Mouse (Mus musculus): ENCODE data around the gene Dtx4. TPM values are rescaled to one million over a fixed set of nuclear protein-coding genes. Genes with fewer than 3 reads are reported as not detected.

Dtx4 gene
- total and polyA plus RNA-seq, 3 experiments = 16.4 to 30.5 (median 21.2) TPM

DNA sequence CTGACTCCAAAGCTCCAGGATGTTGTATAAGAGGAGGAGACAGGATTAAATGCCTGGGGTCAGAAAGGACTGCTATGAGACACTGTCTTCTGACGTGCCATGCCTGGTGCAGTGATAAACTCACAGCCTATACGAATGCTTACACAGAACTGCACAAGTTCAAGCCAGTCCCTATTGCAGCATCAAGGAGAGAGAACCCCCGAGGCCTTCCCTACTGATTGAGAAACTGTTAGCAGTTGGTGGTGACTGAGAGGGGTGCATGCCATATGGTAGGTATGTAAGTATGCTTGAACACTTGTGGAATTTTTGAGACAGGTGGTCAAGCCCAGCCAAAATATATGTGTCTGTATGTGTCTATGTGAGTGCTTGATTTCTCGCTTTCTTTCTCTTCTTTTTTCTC, 22.1 kb upstream of the Dtx4 start:
- Histone ChIP-seq H3K4me1 (ENCODE audit: control insufficient read depth in 1 of 2, insufficient read depth in 2 of 2) (peaks cover 0 to 7% of the 10 kb centered on the region in 2 experiments; a peak in 1 of 4 replicates), H3K27ac (ENCODE audit: insufficient read depth, low read depth) (no peak overlapping the region), H3K9me3 (replicated peaks; ENCODE audit: low read length) (no peaks in the 10 kb centered on the region), H3K9ac (ENCODE audit: insufficient read depth, low read depth) (no peak overlapping the region), H3K79me2 (replicated peaks; ENCODE audit: control insufficient read depth, extremely low read depth, insufficient read depth, poor library complexity, severe bottlenecking) (no peaks in the 10 kb centered on the region), H3K4me2 (ENCODE audit: insufficient read depth, low read depth, poor library complexity, severe bottlenecking) (no peak overlapping the region), H3K36me3 (replicated peaks in 1 of 2; ENCODE audit: control insufficient read depth in 1 of 2, insufficient read depth in 1 of 2, low read length in 1 of 2) (no peaks in the 10 kb centered on the region), H3K4me3 (replicated peaks in 1 of 3; ENCODE audit: low read depth in 2 of 3, low read length in 2 of 3, poor library complexity in 1 of 3) (no peak overlapping the region), H3K27me3 (replicated peaks) (no peaks in the 10 kb centered on the region)
- in situ Hi-C loops (cut with MboI; ENCODE audit: low pct_ligation_motif_present, low pct_unique_long_range_greater_than_20kb, low sequenced_read_pairs) (no loop called here), dilution Hi-C loops (cut with MboI; ENCODE audit: extremely low pct_ligation_motif_present, extremely low pct_unique_long_range_greater_than_20kb, low sequenced_read_pairs) (no loop called here)
- TF ChIP-seq ZMIZ1 (IDR thresholded peaks at IDR 0.05; ENCODE audit: low read depth, low read length) (no peak), CHD1 (IDR thresholded peaks at IDR 0.05; ENCODE audit: low read depth, low read length) (no peak)
- DNase-seq (ENCODE audit: extremely low read depth) = no peak

DNA sequence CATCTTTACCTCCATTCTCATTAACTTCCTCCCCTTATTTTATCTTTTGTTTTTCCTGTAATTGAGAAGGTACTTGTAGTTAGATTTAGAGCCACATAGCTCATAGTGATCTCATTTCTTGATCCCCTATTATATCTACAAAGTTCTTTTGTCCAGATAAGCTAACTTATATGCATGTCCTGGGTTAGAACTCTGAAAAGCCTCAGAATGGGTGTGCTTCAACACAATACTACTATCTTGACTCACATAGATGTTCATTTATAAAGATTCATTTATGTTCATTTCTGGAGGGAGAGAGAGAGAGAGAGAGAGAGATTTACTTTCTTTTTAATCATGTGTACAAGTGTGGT, 17.3 kb upstream of the Dtx4 start:
- Histone ChIP-seq H3K9me3 (replicated peaks; ENCODE audit: low read length) (no peaks in the 10 kb centered on the region), H3K4me1 (ENCODE audit: control insufficient read depth in 1 of 2, insufficient read depth in 2 of 2) (peaks cover 0 to 2% of the 10 kb centered on the region in 2 experiments; a peak in 1 of 4 replicates), H3K27ac (ENCODE audit: insufficient read depth, low read depth) (no peak overlapping the region), H3K9ac (ENCODE audit: insufficient read depth, low read depth) (peak overlapping the region; percentile 84; the same call in 1 of the 2 replicates), H3K36me3 (replicated peaks in 1 of 2; ENCODE audit: control insufficient read depth in 1 of 2, insufficient read depth in 1 of 2, low read length in 1 of 2) (no peaks in the 10 kb centered on the region), H3K27me3 (replicated peaks) (no peaks in the 10 kb centered on the region), H3K4me3 (replicated peaks in 1 of 3; ENCODE audit: low read depth in 2 of 3, low read length in 2 of 3, poor library complexity in 1 of 3) (peak overlapping the region; percentile 61 to 78 (median 74)), H3K4me2 (ENCODE audit: insufficient read depth, low read depth, poor library complexity, severe bottlenecking) (peak overlapping the region; percentile 97; the same call in 1 of the 2 replicates), H3K79me2 (replicated peaks; ENCODE audit: control insufficient read depth, extremely low read depth, insufficient read depth, poor library complexity, severe bottlenecking) (no peaks in the 10 kb centered on the region)
- no peak for DNase-seq (ENCODE audit: extremely low read depth)
- in situ Hi-C loops (cut with MboI; ENCODE audit: low pct_ligation_motif_present, low pct_unique_long_range_greater_than_20kb, low sequenced_read_pairs) = no loop called here
- no peak for TF ChIP-seq EP300 (IDR thresholded peaks at IDR 0.05; ENCODE audit: low read length)
- dilution Hi-C loops (cut with MboI; ENCODE audit: extremely low pct_ligation_motif_present, extremely low pct_unique_long_range_greater_than_20kb, low sequenced_read_pairs) = no loop called here

- peak; percentile 84 for DNase-seq (ENCODE audit: extremely low read depth)
- H3K9ac ChIP-seq (ENCODE audit: insufficient read depth, low read depth) = peak overlapping the region; percentile 84
- in situ Hi-C loops (cut with MboI; ENCODE audit: low pct_ligation_motif_present, low pct_unique_long_range_greater_than_20kb, low sequenced_read_pairs) (no loop called here), dilution Hi-C loops (cut with MboI; ENCODE audit: extremely low pct_ligation_motif_present, extremely low pct_unique_long_range_greater_than_20kb, low sequenced_read_pairs) (no loop called here)
- peak overlapping the region; percentile 97 for H3K4me2 ChIP-seq (ENCODE audit: insufficient read depth, low read depth, poor library complexity, severe bottlenecking)
- H3K27ac ChIP-seq (ENCODE audit: insufficient read depth, low read depth) = peak overlapping the region; percentile 36; the same call in 1 of the 2 replicates
- peaks cover 0 to 2% of the 10 kb centered on the region in 2 experiments; a peak in 1 of 4 replicates for H3K4me1 ChIP-seq (ENCODE audit: control insufficient read depth in 1 of 2, insufficient read depth in 2 of 2)
- H3K4me3 ChIP-seq (replicated peaks in 1 of 3; ENCODE audit: low read depth in 2 of 3, low read length in 2 of 3, poor library complexity in 1 of 3) = peak overlapping the region; percentile 61 to 78 (median 74)
- H3K9me3 ChIP-seq (replicated peaks; ENCODE audit: low read length) = peaks cover 2% of the 10 kb centered on the region
- H3K79me2 ChIP-seq (replicated peaks; ENCODE audit: control insufficient read depth, extremely low read depth, insufficient read depth, poor library complexity, severe bottlenecking) = no peaks in the 10 kb centered on the region
- H3K36me3 ChIP-seq (replicated peaks in 1 of 2; ENCODE audit: control insufficient read depth in 1 of 2, insufficient read depth in 1 of 2, low read length in 1 of 2) = no peaks in the 10 kb centered on the region
- no peaks in the 10 kb centered on the region for H3K27me3 ChIP-seq (replicated peaks)
- no peak for TF ChIP-seq JUN (IDR thresholded peaks at IDR 0.05; ENCODE audit: insufficient read depth, low read depth, low read length)
- peak; percentile 95 for TF ChIP-seq ZNF384 (IDR thresholded peaks at IDR 0.05; ENCODE audit: low read depth, low read length)
- TF ChIP-seq CTCF (conservative IDR thresholded peaks at IDR 0.05 in 1 of 2, IDR thresholded peaks at IDR 0.05 in 1 of 2; ENCODE audit: low read depth in 2 of 2, low read length in 2 of 2) = peak; percentile 88 to 96
- no peak for TF ChIP-seq ELF1 (IDR thresholded peaks at IDR 0.05; ENCODE audit: low read depth, low read length)
- peak; percentile 41 for TF ChIP-seq BHLHE40 (IDR thresholded peaks at IDR 0.05; ENCODE audit: low read depth, low read length)
- peak; percentile 63; the same call in 1 of the 2 replicates for TF ChIP-seq SIN3A (IDR thresholded peaks at IDR 0.05; ENCODE audit: low read length)
- TF ChIP-seq SMC3 (IDR thresholded peaks at IDR 0.05; ENCODE audit: low read depth, low read length) = peak; percentile 93
- TF ChIP-seq POLR2AphosphoS2 (IDR thresholded peaks at IDR 0.05; ENCODE audit: low read depth, low read length) = no peak
- no peak for TF ChIP-seq ZMIZ1 (IDR thresholded peaks at IDR 0.05; ENCODE audit: low read depth, low read length)
- no peak for TF ChIP-seq POLR2A (IDR thresholded peaks at IDR 0.05; ENCODE audit: low read depth, low read length)
- peak; percentile 37; the same call in 1 of the 2 replicates for TF ChIP-seq E2F4 (IDR thresholded peaks at IDR 0.05; ENCODE audit: insufficient replicate concordance, low read depth, low read length)
- no peak for TF ChIP-seq NRF1 (IDR thresholded peaks at IDR 0.05; ENCODE audit: low read depth, low read length)
- peak; percentile 99 for TF ChIP-seq RAD21 (IDR thresholded peaks at IDR 0.05; ENCODE audit: low read depth, low read length)
- TF ChIP-seq ZKSCAN1 (IDR thresholded peaks at IDR 0.05; ENCODE audit: borderline replicate concordance, low read depth, low read length) = no peak
- no peak for TF ChIP-seq USF2 (conservative IDR thresholded peaks at IDR 0.05; ENCODE audit: low read depth, low read length)
- peak; percentile 70 for TF ChIP-seq MAFK (IDR thresholded peaks at IDR 0.05; ENCODE audit: insufficient replicate concordance, low read length)
- TF ChIP-seq PAX5 (IDR thresholded peaks at IDR 0.05; ENCODE audit: low read length) = no peak
- TF ChIP-seq IRF4 (IDR thresholded peaks at IDR 0.05; ENCODE audit: low read depth, low read length) = 0 out of 2 replicates have a peak, but pooled peaks have one; percentile 49
- TF ChIP-seq HCFC1 (IDR thresholded peaks at IDR 0.05; ENCODE audit: low read depth, low read length) = no peak
- no peak for TF ChIP-seq ETS1 (conservative IDR thresholded peaks at IDR 0.05; ENCODE audit: low read depth, low read length)
- TF ChIP-seq KAT2A (IDR thresholded peaks at IDR 0.05; ENCODE audit: insufficient replicate concordance, low read length) = no peak
- TF ChIP-seq TCF12 (IDR thresholded peaks at IDR 0.05; ENCODE audit: low read depth, low read length) = 0 out of 2 replicates have a peak, but pooled peaks have one; percentile 31
These were observed 16.7 kb upstream of the Dtx4 start for GRCm38 (mm10) chr19:12517671-12518540.

Measured in CH12.LX (cell line).